Mouse (Mus musculus): Measurements from ENCODE around the gene Rab3gap2.

Gene Rab3gap2

GRCm38 (mm10) chr1:185334136-185334535 is 130.2 kb downstream of the Rab3gap2 start:
- DNase-seq: no peak

GRCm38 (mm10) chr1:185335231-185335765 is 131.4 kb downstream of the Rab3gap2 start:
- DNase-seq: no peak
